Mouse (Mus musculus) stomach, embryonic 16.5 days (tissue): ENCODE data around the gene Rangap1. TPM values are rescaled to one million over a fixed set of nuclear protein-coding genes. Genes with fewer than 3 reads are reported as not detected.
A peak's percentile ranks its signal among the peaks of the same experiment; 100 is the strongest.

Experiments used
- ATAC-seq: fragments of 200-750 bp; cut with Nextera tagmentation; 2 replicates; pipeline ENCODE4 v1.8.0; 2017; ENCODE audit warnings: moderate number of reproducible peaks, moderate TSS enrichment; ENCODE audit not compliant: insufficient read depth, low FRiP score
- H3K27ac ChIP-seq: fragments of 300-500 bp; sonication (generic); 2 replicates; pipeline ENCODE4 v1.5.1; 2014; ENCODE audit warnings: low read length
- H3K27me3 ChIP-seq: fragments of 300-500 bp; sonication (generic); 2 replicates; pipeline ENCODE4 v1.6.1; 2014; ENCODE audit warnings: low read length, control low read depth, mixed read lengths; ENCODE audit not compliant: control insufficient read depth, insufficient read depth
- H3K36me3 ChIP-seq: fragments of 300-500 bp; sonication (generic); 2 replicates; pipeline ENCODE4 v1.6.1; 2014; ENCODE audit warnings: low read length; ENCODE audit not compliant: control insufficient read depth, insufficient read depth
- H3K4me1 ChIP-seq: fragments of 300-500 bp; sonication (generic); 2 replicates; pipeline ENCODE4 v1.6.1; 2014; ENCODE audit warnings: low read length, control low read depth, mixed read lengths; ENCODE audit not compliant: control insufficient read depth, insufficient read depth
- H3K4me2 ChIP-seq: fragments of 300-500 bp; sonication (generic); 2 replicates; pipeline ENCODE4 v1.6.1; 2014; ENCODE audit warnings: low read depth, low read length, mixed read lengths
- H3K4me3 ChIP-seq: fragments of 300-500 bp; sonication (generic); replicated peaks from 2 replicates; pipeline ENCODE4 v1.5.1; 2014; ENCODE audit warnings: mild to moderate bottlenecking, low read length
- H3K9ac ChIP-seq: fragments of 300-500 bp; sonication (generic); 2 replicates; pipeline ENCODE4 v1.6.1; 2014; ENCODE audit warnings: low read length
- H3K9me3 ChIP-seq: fragments of 300-500 bp; sonication (generic); replicated peaks from 2 replicates; pipeline ENCODE4 v1.6.1; 2016; ENCODE audit warnings: low read length, control low read depth; ENCODE audit not compliant: control insufficient read depth
- WGBS: fragments of 180-500 bp; shearing (Covaris S2); extraction: QIAGEN DNeasy Blood & Tissue Kit; methylation state at CpG from one replicate; pipeline ENCODE4 v1.1.7; 2014; 5-methylcytosine and 5-hydroxymethylcytosine counted together
- polyA plus RNA-seq: library from polyadenylated mRNA; unstranded; fragments of >200 nt; fragmentation: Nextera tagmentation; extraction: Ambion mirVana; gene quantifications from 2 replicates; pipeline ENCODE4 v1.2.1, GENCODE M21; 2015

The Rangap1 gene
- polyA plus RNA-seq, 1 experiment from 2014 or later: 95.8 TPM

GRCm38 (mm10) chr15:81772431-81773120, 27.2 kb upstream of the Rangap1 start:
- Histone ChIP-seq H3K9ac (no peak overlapping the region), H3K9me3 (no peaks in the 10 kb centered on the region), H3K36me3 (0 out of 2 replicates have a peak, but pooled peaks cover 3% of the 10 kb centered on the region), H3K4me1 (no peaks in the 10 kb centered on the region), H3K27ac (no peak overlapping the region), H3K4me3 (no peak overlapping the region), H3K4me2 (no peak overlapping the region), H3K27me3 (no peaks in the 10 kb centered on the region)
- WGBS: 73% methylated on average over 20 of the region's 20 CpGs
- ATAC-seq: no peak

- Histone ChIP-seq H3K27me3 (no peaks in the 10 kb centered on the region), H3K9me3 (no peaks in the 10 kb centered on the region), H3K4me2 (no peak overlapping the region), H3K36me3 (0 out of 2 replicates have a peak, but pooled peaks cover 3% of the 10 kb centered on the region), H3K9ac (no peak overlapping the region), H3K4me1 (no peaks in the 10 kb centered on the region), H3K27ac (no peak overlapping the region), H3K4me3 (no peak overlapping the region)
- 67% methylated on average over 13 of the region's 13 CpGs for WGBS
- ATAC-seq: peak; percentile 59; the same call in 1 of the 2 replicates
Observed at GRCm38 (mm10) chr15:81769037-81769436, 23.7 kb upstream of the Rangap1 start.

- Histone ChIP-seq H3K27me3 (no peaks in the 10 kb centered on the region), H3K36me3 (peaks cover 4% of the 10 kb centered on the region; the same call in 1 of the 2 replicates), H3K9ac (no peak overlapping the region), H3K4me1 (no peaks in the 10 kb centered on the region), H3K27ac (no peak overlapping the region), H3K9me3 (no peaks in the 10 kb centered on the region), H3K4me3 (no peak overlapping the region), H3K4me2 (no peak overlapping the region)
- 88% methylated on average over 5 of the region's 5 CpGs for WGBS
- ATAC-seq: no peak
Observed at GRCm38 (mm10) chr15:81766439-81766838, 21.1 kb upstream of the Rangap1 start.

GRCm38 (mm10) chr15:81765651-81766050, 20.3 kb upstream of the Rangap1 start:
- H3K27ac ChIP-seq: no peak overlapping the region
- no peaks in the 10 kb centered on the region for H3K9me3 ChIP-seq
- peaks cover 4% of the 10 kb centered on the region; the same call in 1 of the 2 replicates for H3K36me3 ChIP-seq
- H3K4me3 ChIP-seq: no peak overlapping the region
- H3K9ac ChIP-seq: no peak overlapping the region
- H3K27me3 ChIP-seq: no peaks in the 10 kb centered on the region
- ATAC-seq: no peak
- no peak overlapping the region for H3K4me2 ChIP-seq
- H3K4me1 ChIP-seq: no peaks in the 10 kb centered on the region; the same call in 1 of the 2 replicates
- WGBS: 63% methylated on average over 9 of the region's 9 CpGs

GRCm38 (mm10) chr15:81764573-81764972, 19.2 kb upstream of the Rangap1 start:
- no peak overlapping the region for H3K4me3 ChIP-seq
- peaks cover 4% of the 10 kb centered on the region; the same call in 1 of the 2 replicates for H3K36me3 ChIP-seq
- no peaks in the 10 kb centered on the region; the same call in 1 of the 2 replicates for H3K4me1 ChIP-seq
- no peaks in the 10 kb centered on the region for H3K27me3 ChIP-seq
- H3K9ac ChIP-seq: no peak overlapping the region
- H3K9me3 ChIP-seq: no peaks in the 10 kb centered on the region
- WGBS: 92% methylated on average over 6 of the region's 6 CpGs
- no peak for ATAC-seq
- H3K4me2 ChIP-seq: no peak overlapping the region
- H3K27ac ChIP-seq: no peak overlapping the region

- Histone ChIP-seq H3K4me2 (no peak overlapping the region), H3K9me3 (no peaks in the 10 kb centered on the region), H3K36me3 (peaks cover 4% of the 10 kb centered on the region; the same call in 1 of the 2 replicates), H3K27ac (no peak overlapping the region), H3K4me3 (no peak overlapping the region), H3K4me1 (no peaks in the 10 kb centered on the region; the same call in 1 of the 2 replicates), H3K9ac (no peak overlapping the region), H3K27me3 (no peaks in the 10 kb centered on the region)
- ATAC-seq: no peak
- WGBS: 92% methylated on average over 3 of the region's 3 CpGs
Observed at GRCm38 (mm10) chr15:81761959-81762358, 16.6 kb upstream of the Rangap1 start.

GRCm38 (mm10) chr15:81761381-81761780, 16.1 kb upstream of the Rangap1 start:
- H3K27me3 ChIP-seq: no peaks in the 10 kb centered on the region

GRCm38 (mm10) chr15:81760361-81761079, 15.2 kb upstream of the Rangap1 start:
- WGBS: 84% methylated on average over 5 of the region's 5 CpGs
- H3K4me1 ChIP-seq: no peaks in the 10 kb centered on the region; the same call in 1 of the 2 replicates
- H3K9ac ChIP-seq: no peak overlapping the region
- H3K27ac ChIP-seq: no peak overlapping the region
- H3K4me3 ChIP-seq: no peak overlapping the region
- ATAC-seq: no peak
- H3K27me3 ChIP-seq: no peaks in the 10 kb centered on the region
- H3K36me3 ChIP-seq: peaks cover 4% of the 10 kb centered on the region; the same call in 1 of the 2 replicates
- H3K4me2 ChIP-seq: no peak overlapping the region
- H3K9me3 ChIP-seq: no peaks in the 10 kb centered on the region

More at GRCm38 (mm10) chr15:81761381-81761780, 16.1 kb upstream of the Rangap1 start:
- H3K4me3 ChIP-seq: no peak overlapping the region
- ATAC-seq: no peak
- H3K36me3 ChIP-seq: peaks cover 4% of the 10 kb centered on the region; the same call in 1 of the 2 replicates
- WGBS: 88% methylated on average over 7 of the region's 7 CpGs
- no peak overlapping the region for H3K9ac ChIP-seq
- no peaks in the 10 kb centered on the region for H3K9me3 ChIP-seq
- H3K4me1 ChIP-seq: no peaks in the 10 kb centered on the region; the same call in 1 of the 2 replicates
- H3K4me2 ChIP-seq: no peak overlapping the region
- no peak overlapping the region for H3K27ac ChIP-seq

- H3K4me2 ChIP-seq: no peak overlapping the region
- ATAC-seq: no peak
- H3K9ac ChIP-seq: no peak overlapping the region
- no peaks in the 10 kb centered on the region; the same call in 1 of the 2 replicates for H3K4me1 ChIP-seq
- H3K36me3 ChIP-seq: peaks cover 4% of the 10 kb centered on the region; the same call in 1 of the 2 replicates
- H3K27me3 ChIP-seq: no peaks in the 10 kb centered on the region
- no peaks in the 10 kb centered on the region for H3K9me3 ChIP-seq
- WGBS: 78% methylated on average over 3 of the region's 3 CpGs
- no peak overlapping the region for H3K27ac ChIP-seq
- no peak overlapping the region for H3K4me3 ChIP-seq
Observed at GRCm38 (mm10) chr15:81759542-81759941, 14.2 kb upstream of the Rangap1 start.
